Mouse (Mus musculus) v-Abl transformed pro-B cells (cell line): Measurements from ENCODE around the gene Haus4.

ENCODE experiments used
- in situ Hi-C, 2 experiments: fragments of 400-800 bp; cut with MboI; formaldehyde crosslinking; loops; one replicate each; pipeline ENCODE4 v1.15.1; 2025; ENCODE audit not compliant: unreplicated experiment in 2 of 2

The Haus4 gene

DNA sequence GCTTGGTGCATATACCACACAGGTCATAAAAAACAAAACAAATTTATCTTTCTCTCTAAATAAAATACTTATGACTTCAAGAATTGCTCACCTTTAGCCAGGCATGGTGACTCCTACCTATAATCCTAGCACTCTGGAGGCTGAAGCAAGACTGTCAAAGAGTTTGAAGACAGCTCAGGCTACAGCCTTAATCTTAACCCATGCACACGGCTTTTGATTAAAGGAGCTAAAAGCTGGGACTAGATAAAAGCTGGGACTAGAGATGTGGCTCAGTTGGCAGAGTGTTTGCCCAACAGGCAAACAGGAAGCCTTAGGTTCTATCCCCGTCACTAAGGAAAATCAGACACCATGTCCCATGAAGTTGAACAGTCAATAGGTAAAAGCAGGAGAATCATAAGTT, 51.3 kb downstream of the Haus4 start:
- in situ Hi-C loops, result no loop called here

DNA sequence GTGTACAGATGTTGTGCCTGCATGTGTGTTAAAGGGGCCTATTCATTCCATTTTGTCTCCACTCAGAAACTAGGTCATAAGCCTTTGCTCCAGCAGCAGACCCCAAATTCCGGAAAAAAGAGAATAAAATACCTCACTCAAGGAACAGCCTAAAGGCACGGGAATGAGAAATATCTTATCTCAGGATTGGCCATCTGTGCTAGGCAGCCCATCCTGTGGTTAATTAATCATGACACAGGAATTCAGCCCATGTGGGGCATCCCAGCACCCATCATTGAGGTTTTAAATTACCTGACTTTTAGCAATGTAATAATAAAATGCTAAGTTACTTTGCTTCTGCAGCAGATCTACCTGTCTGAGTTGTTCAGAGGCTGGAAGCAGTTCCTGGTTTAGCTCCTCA, 53.1 kb downstream of the Haus4 start:
- in situ Hi-C loops, result no loop called here

DNA sequence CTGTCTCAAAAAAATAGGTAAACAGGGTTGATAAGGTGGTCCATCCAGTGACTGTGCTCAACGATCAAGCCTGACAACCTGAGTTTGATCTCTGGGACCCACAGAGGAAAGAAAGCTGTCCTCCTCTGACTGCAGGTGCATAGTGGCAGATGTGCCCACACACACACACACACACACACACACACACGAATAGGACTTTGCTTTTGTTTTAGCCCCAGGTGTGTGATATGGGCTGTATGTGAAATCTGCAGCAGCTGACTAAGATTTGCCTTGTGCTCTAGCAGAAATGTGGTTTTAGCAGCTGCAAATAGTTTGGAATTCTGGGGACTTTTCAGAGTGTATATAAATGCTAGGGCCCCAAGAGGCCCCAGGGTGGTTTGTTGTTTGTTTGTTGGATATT, 55.1 kb downstream of the Haus4 start:
- in situ Hi-C loops, result no loop called here

DNA sequence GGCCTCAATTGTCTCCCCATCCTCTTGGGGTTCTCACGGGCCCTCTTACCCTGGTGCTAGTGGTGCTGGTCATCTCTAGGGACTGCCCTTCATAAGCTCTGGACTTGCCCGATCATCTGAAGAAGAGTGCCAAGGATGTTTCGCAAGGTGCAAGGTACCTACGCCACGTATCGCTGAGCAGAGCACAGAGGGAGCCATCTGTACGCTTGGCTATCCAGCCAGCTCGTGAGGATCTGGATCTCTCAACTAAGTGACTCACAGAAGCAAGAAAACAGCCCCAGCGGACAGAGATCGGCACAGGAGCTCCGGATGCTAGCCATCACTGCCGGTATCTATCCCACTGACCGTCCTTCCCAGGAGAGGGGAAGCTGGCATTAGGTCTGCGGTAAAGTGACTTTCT, 57.7 kb downstream of the Haus4 start:
- in situ Hi-C loops, result no loop called here

DNA sequence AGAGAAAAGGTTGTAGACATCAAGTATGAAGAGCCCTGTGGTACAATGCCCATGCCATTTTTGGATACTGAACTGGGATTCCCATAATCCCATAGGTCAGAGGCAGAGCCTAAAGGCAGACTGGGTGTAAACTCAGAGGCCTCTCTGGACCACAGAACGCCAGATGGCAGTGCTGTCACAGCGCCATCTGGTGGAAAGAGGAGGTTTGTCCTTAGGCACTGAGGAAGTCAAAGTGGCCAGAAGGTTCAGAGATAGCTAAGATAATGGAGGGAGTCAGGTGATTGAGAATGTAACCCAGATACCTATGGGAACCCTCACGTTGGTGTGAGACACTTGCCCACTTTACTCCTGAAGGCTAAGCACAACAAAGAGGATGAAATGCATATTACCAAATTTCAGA, 60.2 kb downstream of the Haus4 start:
- in situ Hi-C loops, result no loop called here

DNA sequence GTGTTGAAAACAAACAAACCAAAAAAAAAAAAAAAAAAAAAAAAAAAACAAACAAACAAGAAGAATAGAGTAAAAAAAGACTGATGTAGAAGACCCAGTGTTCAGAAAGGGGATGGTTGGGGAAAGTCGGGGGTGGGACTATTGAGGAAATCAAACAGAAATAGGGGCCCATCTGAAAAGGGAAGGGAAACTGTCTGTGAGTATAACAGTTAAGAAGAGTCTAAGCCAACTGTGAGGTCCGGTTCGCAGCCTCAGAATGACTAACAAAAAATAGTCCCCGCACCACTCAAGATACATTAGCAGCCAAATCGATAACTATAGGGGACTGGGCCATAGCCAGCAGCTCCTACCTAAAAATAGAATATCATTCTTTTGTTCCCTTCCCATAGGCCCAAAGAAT, 61.2 kb downstream of the Haus4 start:
- in situ Hi-C loops, result no loop called here

DNA sequence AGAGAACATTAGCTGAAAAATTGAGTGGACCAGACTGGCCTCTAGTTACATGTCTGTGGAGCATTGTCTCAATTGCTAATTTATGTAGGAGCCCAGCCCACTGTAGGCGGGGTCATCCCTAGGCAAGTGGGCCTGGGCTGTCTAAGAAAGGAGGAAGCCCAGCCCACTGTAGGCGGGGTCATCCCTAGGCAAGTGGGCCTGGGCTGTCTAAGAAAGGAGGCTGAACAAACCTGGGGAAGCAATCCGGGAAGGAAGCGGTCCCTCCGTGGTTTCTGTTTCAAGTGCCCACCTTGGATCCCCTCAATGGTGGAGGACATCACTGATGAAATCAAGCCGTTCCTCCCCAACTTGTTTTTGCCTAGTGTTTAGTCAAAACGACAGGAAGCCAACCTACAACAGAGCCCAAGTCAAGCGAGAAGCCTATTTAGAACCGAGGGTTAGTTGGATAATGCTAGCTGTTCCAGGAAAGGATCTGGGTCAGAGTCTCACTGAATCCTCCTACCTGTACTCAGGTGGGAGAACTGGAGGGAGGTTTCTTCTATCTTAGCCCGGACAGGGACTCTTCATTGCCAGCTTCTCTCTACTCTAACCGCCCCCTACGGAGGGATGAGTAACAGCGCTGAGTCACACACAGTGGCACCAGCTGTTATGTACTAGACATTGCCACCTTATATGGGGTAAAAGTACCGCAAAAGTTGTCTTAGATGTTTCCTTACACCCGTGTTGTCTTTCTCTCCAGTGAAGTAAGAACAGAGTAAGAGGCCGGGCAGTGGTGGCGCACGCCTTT, 61.9 kb downstream of the Haus4 start:
- in situ Hi-C loops, result no loop called here
